Mouse (Mus musculus): ENCODE data around the gene Arih1.

The Arih1 gene

GRCm38 (mm10) chr9:59486549-59487065, at the start of gene Arih1:
Gene Arih1 (minus strand): TSS chr9:59486618.
- peak; percentile 99 for DNase-seq (ENCODE audit: low spot score)

GRCm38 (mm10) chr9:59533889-59534288, 47.5 kb upstream of the Arih1 start:
- DNase-seq (ENCODE audit: low spot score), result peak; percentile 80

DNA sequence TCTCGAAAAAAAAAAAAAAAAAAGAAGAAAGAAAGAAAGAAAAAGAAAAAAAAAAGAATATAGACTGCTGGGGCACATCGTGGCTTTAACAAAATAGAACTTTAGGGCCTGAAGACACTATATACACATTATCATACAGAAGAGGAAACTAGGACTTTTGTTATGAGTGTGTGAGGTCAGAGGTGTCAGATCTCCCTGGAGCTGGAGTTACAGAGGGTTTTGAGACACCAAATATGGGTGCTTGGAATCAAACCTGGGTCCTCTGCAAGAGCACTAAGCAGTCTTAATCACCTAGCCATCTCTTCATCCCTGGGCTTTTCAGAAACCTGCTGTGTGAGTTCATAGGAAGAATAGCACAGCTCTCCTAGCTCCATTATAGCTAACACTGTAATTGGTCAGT, 47.0 kb upstream of the Arih1 start:
- no peak for DNase-seq (ENCODE audit: low spot score)

DNA sequence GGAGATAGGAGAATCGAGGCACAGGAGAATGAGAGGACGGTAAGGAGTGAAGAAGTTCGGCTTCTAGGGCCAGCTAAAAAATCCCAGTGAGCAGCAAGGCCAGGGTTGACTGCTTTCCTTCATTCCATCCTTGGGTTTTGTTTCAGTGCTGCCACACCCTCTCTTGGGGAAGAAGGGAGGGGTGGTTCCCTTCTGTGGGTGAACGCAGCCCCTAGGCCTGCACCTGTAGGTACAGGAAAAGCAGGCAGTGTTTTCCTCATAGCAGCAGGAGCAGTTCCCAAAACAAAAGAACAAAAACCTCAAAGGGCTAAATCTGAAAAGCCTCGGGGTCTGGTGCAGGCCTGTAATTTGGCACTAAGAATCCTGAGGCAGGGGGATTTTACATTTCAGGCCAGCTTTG, 45.2 kb upstream of the Arih1 start:
- DNase-seq (ENCODE audit: low spot score), result no peak

- DNase-seq (ENCODE audit: low spot score), result no peak
These were observed 41.9 kb upstream of the Arih1 start for GRCm38 (mm10) chr9:59528274-59528673.

DNA sequence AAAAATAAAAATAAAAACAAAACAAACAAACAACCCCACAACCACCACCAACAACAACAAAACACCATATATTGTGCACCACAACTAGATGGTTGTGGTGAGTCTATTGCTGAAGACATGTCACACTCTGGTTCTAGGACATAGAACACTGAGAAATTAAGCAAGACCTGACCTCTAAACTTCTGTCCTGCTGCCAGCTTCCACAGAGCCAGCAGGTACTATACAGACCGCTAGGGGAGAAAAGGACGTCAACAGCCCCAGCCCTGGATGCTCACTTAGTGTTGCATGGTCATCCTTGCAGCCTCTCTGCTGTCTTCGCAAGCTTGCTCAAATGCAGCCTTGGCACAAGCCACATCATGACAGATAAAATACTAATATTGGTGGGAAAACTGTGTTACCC, 41.2 kb upstream of the Arih1 start:
- DNase-seq (ENCODE audit: low spot score), result no peak

- no peak for DNase-seq (ENCODE audit: low spot score)
These were observed 40.3 kb upstream of the Arih1 start for GRCm38 (mm10) chr9:59526727-59527126.

DNA sequence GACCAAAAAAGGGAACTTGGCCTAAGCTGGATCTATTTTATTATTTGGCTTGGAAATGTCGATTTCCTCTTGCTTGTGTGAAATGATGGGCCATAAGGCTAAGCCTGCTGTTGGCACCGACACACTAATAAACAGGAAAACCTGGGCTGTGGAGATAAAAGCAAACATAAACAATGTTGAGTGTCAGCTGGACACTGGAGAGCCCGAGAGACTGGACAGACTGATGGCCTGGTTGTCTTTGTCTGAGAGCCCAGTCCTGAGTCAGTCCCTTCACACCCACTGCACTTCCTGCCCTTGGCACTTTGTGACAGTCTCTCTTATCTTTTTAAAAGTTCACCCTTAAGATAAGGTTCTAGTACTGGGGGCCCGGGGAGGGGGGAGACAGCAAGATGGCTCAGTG, 36.5 kb upstream of the Arih1 start:
- DNase-seq (ENCODE audit: low spot score), result no peak

- DNase-seq (ENCODE audit: low spot score), result no peak
These were observed 33.0 kb upstream of the Arih1 start for GRCm38 (mm10) chr9:59519396-59519795.

- DNase-seq (ENCODE audit: low spot score), result peak; percentile 38
These were observed 32.6 kb upstream of the Arih1 start for GRCm38 (mm10) chr9:59518976-59519375.

DNA sequence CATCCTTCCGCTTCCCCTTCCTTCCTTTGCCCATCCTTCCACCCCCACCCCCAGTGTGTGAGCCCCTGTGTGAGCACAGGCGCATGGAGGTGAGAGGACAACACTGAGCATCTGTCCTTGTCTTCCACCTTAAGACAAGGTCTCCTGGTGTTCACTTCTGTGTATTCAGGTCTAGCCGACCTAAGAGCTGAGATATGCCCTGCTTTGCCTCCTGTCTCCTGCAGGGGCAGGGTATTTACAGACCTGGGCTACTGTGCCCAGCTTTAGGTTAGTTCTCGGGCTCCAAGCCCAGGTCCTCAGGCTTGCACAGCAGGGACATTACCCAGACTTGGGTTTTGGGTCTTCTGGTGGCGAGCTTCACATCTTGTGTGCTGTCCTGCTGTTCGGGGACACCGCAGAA, 30.7 kb upstream of the Arih1 start:
- no peak for DNase-seq (ENCODE audit: low spot score)

DNA sequence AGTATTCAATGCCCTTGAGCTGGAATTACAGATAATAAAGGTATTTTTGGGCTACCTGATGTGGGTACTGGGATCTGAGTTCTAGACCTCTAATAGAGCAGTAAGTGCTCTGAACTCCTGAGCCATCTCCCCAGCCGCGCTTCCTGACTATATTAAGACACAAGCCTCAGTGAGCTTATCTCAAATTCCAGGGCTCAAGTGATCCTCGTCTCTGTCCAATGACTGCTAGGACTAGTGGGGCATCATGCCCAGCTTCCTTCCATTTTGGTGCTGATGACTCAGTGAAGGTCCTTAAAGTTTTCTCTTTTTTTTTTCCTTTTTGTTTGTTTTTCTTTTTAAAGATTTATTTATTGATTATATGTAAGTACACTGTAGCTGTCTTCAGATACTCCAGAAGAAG, 28.7 kb upstream of the Arih1 start:
- no peak for DNase-seq (ENCODE audit: low spot score)

DNA sequence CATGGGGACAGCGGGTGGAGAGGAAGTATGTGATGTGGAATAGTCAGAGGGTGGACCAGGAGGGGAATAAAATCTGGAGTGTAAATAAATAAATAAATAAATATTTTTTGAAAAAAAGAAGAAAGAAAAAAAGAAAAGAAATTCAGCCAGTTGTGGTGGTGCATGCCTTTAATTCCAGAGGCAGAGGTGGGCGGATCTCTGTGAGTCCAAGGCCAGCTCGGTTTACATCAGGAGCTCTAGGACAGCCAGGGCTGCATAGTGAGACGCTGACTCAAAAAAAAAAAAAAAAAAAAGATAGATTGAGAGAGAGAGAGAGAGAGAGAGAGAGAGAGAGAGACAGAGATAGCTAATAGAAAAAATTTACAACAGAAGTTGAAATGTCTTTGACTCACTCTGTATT, 26.0 kb upstream of the Arih1 start:
- no peak for DNase-seq (ENCODE audit: low spot score)

DNA sequence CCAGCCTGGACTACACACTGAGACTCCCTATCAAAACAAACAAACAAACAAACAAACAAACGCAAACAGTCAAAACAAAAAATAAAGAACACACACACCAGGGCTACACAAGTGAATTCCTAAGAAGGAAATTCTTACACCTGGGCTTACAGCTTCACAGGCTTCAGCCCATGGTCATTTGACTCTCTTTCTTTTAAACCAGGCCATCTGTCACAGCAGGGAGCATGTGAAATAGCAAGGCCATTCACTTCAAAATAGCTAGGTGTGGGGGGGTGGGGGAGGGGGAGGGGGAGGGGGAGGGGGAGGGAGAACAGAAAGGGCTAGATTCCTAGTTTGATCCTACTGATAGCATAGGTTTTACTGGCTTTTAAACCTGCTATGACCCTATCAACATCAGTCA, 21.7 kb upstream of the Arih1 start:
- DNase-seq (ENCODE audit: low spot score), result no peak

DNA sequence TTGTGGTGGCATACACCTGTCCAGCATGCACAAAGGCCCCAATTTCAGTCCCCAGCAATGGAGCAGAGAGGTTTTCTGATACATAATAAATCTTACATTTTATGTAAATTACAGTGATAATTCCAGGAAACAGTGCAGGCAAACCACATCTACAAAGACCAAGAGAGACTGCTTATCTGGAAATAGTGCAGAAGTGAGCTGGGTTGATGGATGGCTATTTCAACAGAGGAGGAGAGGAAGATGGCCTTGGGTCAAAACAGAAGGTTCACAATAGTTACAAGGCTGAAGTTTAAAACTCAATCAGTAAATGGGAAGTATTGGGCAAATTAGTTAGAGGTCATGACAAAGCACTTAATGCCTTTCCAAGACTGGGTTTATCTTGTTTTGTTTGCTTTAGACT, 913 bp upstream of the Arih1 start:
- DNase-seq (ENCODE audit: low spot score), result no peak

DNA sequence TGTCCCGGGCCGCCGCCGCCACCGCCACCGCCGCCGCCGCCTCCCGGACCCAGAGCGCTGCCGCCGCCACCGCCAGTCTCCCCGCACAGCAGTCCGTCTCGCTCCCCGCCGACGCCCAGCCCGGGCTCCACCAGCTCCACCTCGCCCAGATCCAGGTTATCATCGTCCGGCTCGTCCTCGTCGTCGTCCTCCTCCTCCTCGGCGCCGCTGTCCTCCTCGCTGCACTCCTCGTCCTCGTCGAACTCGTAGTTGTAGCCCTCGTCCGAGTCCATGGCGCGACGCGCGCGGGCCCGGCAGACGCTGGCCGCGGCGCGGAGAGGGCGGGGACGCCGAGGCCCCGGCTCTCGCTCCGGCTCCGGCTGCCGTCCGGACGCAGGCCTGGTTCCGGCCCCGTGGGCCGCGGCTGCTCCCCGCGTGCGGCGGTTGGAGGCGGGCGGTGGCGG, 321 bp downstream of the Arih1 start:
- DNase-seq (ENCODE audit: low spot score), result no peak

DNA sequence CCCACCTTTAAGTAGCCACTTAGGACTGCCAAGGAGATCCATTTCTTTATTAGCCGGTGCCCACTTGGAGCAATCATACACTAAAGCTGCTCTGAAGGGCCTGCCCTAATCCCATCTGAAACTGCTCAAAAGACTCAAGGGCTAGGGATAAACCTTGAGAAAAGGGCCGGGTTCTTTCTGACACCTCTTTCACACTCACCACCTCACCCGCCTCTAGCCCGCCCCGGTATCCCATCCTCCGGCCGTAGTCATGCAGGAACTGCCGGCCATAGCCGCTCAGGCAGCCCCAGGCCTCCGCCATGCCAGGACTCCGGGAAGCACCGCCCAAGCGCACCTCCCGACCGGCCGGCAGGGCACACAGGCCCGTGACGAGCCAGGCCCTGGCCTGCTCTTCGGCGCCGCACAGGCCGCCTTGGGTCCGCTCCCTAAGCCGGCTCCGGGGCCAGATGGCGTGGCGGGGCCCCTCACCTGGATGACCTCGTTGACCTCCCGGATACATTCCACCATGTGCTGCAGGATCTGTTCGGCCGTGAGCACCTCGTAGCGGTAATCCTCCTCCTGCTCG, 825 bp downstream of the Arih1 start:
- peak; percentile 79 for DNase-seq (ENCODE audit: low spot score)

DNA sequence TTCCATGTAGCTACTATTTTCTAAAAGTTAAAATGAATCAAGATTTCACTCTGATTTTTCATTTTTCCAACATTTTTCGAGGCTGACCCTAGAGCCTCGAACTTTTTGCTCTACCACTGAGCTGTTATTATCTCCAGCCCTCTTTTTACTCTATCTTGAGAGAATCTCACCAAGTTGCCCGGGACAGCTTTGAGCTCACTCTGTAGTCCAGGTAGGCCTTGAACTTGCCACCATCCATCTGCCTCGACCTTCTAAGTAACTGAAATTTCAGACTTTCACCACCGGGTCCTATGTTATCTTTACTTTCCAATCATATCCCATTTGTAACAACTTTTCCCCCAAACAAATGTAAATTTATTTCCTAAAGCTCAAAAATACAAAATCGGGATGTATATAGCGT, 1.7 kb downstream of the Arih1 start:
- no peak for DNase-seq (ENCODE audit: low spot score)

DNA sequence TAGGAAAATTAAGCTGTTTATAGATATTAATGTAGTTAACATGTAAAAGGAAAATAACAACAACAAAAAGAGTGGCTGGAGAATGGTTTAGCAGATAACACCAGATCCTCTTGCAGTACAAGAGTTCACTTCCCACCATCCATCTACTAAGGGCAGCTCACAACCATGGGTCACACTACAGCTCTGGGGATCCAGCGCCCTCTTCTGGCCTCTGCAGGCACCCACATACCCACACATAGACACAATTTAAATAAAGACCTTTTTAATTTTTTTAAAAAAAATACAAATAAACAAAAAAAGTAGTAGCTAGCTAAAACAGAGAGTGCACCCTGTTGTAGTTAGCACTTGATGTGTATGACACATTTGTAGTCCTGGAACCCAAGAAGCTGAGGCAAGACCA, 4.0 kb downstream of the Arih1 start:
- peak; percentile 34 for DNase-seq (ENCODE audit: low spot score)

DNA sequence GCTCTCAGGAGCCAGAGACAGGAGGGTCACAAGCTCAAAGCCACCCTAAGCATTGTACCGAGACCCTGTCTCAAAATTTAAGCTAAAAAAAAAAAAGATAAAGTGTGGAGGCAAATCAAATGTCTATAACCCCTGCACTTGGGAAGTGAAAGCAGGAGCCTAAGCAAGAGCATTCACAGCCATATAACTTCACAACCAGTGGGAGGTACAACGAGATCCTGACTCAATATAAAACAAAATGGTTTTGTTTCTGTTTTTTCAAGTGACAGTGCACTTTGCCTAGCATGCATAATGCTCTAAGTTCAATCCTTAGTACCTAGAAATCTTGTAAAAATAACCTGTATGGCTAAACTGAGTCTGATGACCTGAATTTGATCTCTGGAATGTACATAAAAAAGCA, 9.8 kb downstream of the Arih1 start:
- no peak for DNase-seq (ENCODE audit: low spot score)

GRCm38 (mm10) chr9:59474838-59475237, 11.6 kb downstream of the Arih1 start:
- DNase-seq (ENCODE audit: low spot score), result no peak

DNA sequence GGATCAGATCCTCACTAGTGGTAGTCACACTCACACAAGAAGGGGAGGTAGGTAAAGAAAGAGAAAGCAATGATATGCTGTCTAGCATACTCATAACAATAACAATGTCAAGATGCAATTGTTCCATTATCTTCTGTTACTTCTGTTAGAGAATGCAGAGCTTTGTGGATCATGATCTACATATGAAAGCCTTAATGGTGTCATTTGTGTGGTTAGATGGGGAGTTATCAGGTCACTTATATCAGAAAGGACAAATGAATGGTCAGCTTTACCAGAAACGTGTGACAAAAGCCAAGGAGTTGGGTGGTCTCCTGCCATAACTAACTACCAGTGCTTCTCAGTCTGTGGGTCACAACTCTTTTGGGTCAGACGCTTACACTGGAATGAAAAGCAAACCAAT, 13.2 kb downstream of the Arih1 start:
- DNase-seq (ENCODE audit: low spot score), result no peak

- no peak for DNase-seq (ENCODE audit: low spot score)
These were observed 17.0 kb downstream of the Arih1 start for GRCm38 (mm10) chr9:59469446-59469845.

GRCm38 (mm10) chr9:59464293-59464692, 22.1 kb downstream of the Arih1 start:
- no peak for DNase-seq (ENCODE audit: low spot score)
